Mouse (Mus musculus) MEL (cell line): ENCODE data around the gene Adgrb3. TPM values are rescaled to one million over a fixed set of nuclear protein-coding genes. Genes with fewer than 3 reads are reported as not detected.

Experiments
- DNase-seq: peaks from one replicate; pipeline ENCODE4 v3.0.0; 2011; ENCODE audit warnings: low read depth, low spot score
- H3K27ac ChIP-seq: 2 replicates; pipeline ENCODE4 v1.5.1; 2012; ENCODE audit warnings: low read depth, mild to moderate bottlenecking, control low read depth, low read length, moderate library complexity; ENCODE audit not compliant: control insufficient read depth
- H3K27me3 ChIP-seq, 2 experiments: fragments of 150-350 bp in 1 of 2; sonication (generic) in 1 of 2; 2 replicates each; pipeline ENCODE4 v1.6.1; 2012; ENCODE audit warnings: low read length in 2 of 2, mild to moderate bottlenecking in 2 of 2, improper control_type of control experiment in 1 of 2, moderate library complexity in 1 of 2; ENCODE audit not compliant: insufficient read depth in 2 of 2, control insufficient read depth in 1 of 2
- H3K36me3 ChIP-seq, 2 experiments: 2 replicates each; pipeline ENCODE4 v1.6.1; 2012 to 2014; ENCODE audit warnings: low read length in 2 of 2, improper control_type of control experiment in 1 of 2, inconsistent platforms in 1 of 2, mild to moderate bottlenecking in 1 of 2; ENCODE audit not compliant: insufficient read depth in 2 of 2, control insufficient read depth in 1 of 2
- H3K4me1 ChIP-seq, 2 experiments: fragments of 150-350 bp in 1 of 2; sonication (generic) in 1 of 2; 2 replicates each; pipeline ENCODE4 v1.6.1; 2012; ENCODE audit warnings: low read length in 2 of 2, improper control_type of control experiment in 1 of 2, mild to moderate bottlenecking in 1 of 2; ENCODE audit not compliant: insufficient read depth in 2 of 2, control insufficient read depth in 1 of 2
- H3K4me3 ChIP-seq, 2 experiments: fragments of 150-350 bp in 1 of 2; sonication (generic) in 1 of 2; 2 replicates each; pipeline ENCODE4 v1.5.1; 2012; ENCODE audit warnings: low read depth in 2 of 2, low read length in 2 of 2, mild to moderate bottlenecking in 2 of 2, moderate library complexity in 2 of 2, control low read depth in 1 of 2, improper control_type of control experiment in 1 of 2; ENCODE audit not compliant: control insufficient read depth in 1 of 2, insufficient read depth in 1 of 2
- H3K79me2 ChIP-seq: 2 replicates; pipeline ENCODE4 v1.6.1; 2012; ENCODE audit warnings: mild to moderate bottlenecking, low read length, moderate library complexity; ENCODE audit not compliant: control insufficient read depth, poor library complexity, insufficient read depth
- H3K9ac ChIP-seq: 2 replicates; pipeline ENCODE4 v1.6.1; 2012; ENCODE audit warnings: low read depth, mild to moderate bottlenecking, control low read depth, low read length, moderate library complexity; ENCODE audit not compliant: control insufficient read depth, poor library complexity, severe bottlenecking
- H3K9me3 ChIP-seq: fragments of 150-350 bp; sonication (generic); replicated peaks from 2 replicates; pipeline ENCODE4 v1.6.1; 2012; ENCODE audit warnings: mild to moderate bottlenecking, low read length, improper control_type of control experiment, moderate library complexity; ENCODE audit not compliant: insufficient read depth
- BHLHE40 ChIP-seq: IDR thresholded peaks from 2 replicates; pipeline ENCODE4 v1.6.1; 2012; ENCODE audit warnings: low read depth, mild to moderate bottlenecking, inconsistent platforms, low read length, improper control_type of control experiment, borderline replicate concordance
- CHD1 ChIP-seq: IDR thresholded peaks from 2 replicates; pipeline ENCODE4 v1.6.1; 2012; ENCODE audit warnings: low read depth, mild to moderate bottlenecking, inconsistent platforms, low read length, improper control_type of control experiment
- CHD2 ChIP-seq: IDR thresholded peaks from 2 replicates; pipeline ENCODE4 v1.6.1; 2011; ENCODE audit warnings: low read length, improper control_type of control experiment
- CTCF ChIP-seq, 3 experiments: IDR thresholded peaks in 2 of 3; conservative IDR thresholded peaks in 1 of 3; 2 replicates each; pipeline ENCODE4 v1.5.1; 2011 to 2012; ENCODE audit warnings: low read length in 3 of 3, low read depth in 2 of 3, mild to moderate bottlenecking in 2 of 3, improper control_type of control experiment in 1 of 3, inconsistent platforms in 1 of 3, mixed read lengths in 1 of 3, moderate library complexity in 1 of 3; ENCODE audit not compliant: control insufficient read depth in 1 of 3, insufficient read depth in 1 of 3, poor library complexity in 1 of 3, severe bottlenecking in 1 of 3
- E2F4 ChIP-seq: IDR thresholded peaks from 2 replicates; pipeline ENCODE4 v1.6.1; 2011; ENCODE audit warnings: low read depth, low read length, improper control_type of control experiment, borderline replicate concordance
- ETS1 ChIP-seq: IDR thresholded peaks from 2 replicates; pipeline ENCODE4 v1.6.1; 2012; ENCODE audit warnings: low read depth, mild to moderate bottlenecking, inconsistent platforms, low read length, improper control_type of control experiment, moderate library complexity
- GABPA ChIP-seq: IDR thresholded peaks from 2 replicates; pipeline ENCODE4 v1.6.1; 2012; ENCODE audit warnings: low read depth, mild to moderate bottlenecking, inconsistent platforms, low read length, improper control_type of control experiment, moderate library complexity
- KAT2A ChIP-seq: conservative IDR thresholded peaks from 2 replicates; pipeline ENCODE4 v1.6.1; 2012; ENCODE audit warnings: low read depth, low read length, improper control_type of control experiment, inconsistent platforms
- MAFK ChIP-seq: IDR thresholded peaks from 2 replicates; pipeline ENCODE4 v1.6.1; 2011; ENCODE audit warnings: low read depth, mild to moderate bottlenecking, low read length, improper control_type of control experiment, borderline replicate concordance
- MAX ChIP-seq: IDR thresholded peaks from 2 replicates; pipeline ENCODE4 v1.6.1; 2011; ENCODE audit warnings: low read length, improper control_type of control experiment
- MAZ ChIP-seq: IDR thresholded peaks from 2 replicates; pipeline ENCODE4 v1.6.1; 2012; ENCODE audit warnings: low read depth, mild to moderate bottlenecking, inconsistent platforms, low read length, improper control_type of control experiment
- MXI1 ChIP-seq: IDR thresholded peaks from 2 replicates; pipeline ENCODE4 v1.6.1; 2011; ENCODE audit warnings: mild to moderate bottlenecking, low read depth, low read length, improper control_type of control experiment
- NELFE ChIP-seq: IDR thresholded peaks from 2 replicates; pipeline ENCODE4 v1.6.1; 2011; ENCODE audit warnings: low read depth, low read length, improper control_type of control experiment
- NRF1 ChIP-seq: IDR thresholded peaks from 2 replicates; pipeline ENCODE4 v1.6.1; 2014; ENCODE audit warnings: low read depth, mild to moderate bottlenecking, inconsistent platforms, low read length, improper control_type of control experiment, moderate library complexity; ENCODE audit not compliant: poor library complexity, insufficient read depth, severe bottlenecking
- POLR2A ChIP-seq, 2 experiments: IDR thresholded peaks; 2 replicates each; pipeline ENCODE4 v1.6.1; 2011 to 2012; ENCODE audit warnings: low read length in 2 of 2, mild to moderate bottlenecking in 2 of 2, control low read depth in 1 of 2, improper control_type of control experiment in 1 of 2, low read depth in 1 of 2, moderate library complexity in 1 of 2; ENCODE audit not compliant: control insufficient read depth in 1 of 2, insufficient read depth in 1 of 2, poor library complexity in 1 of 2
- POLR2AphosphoS2 ChIP-seq: IDR thresholded peaks from 2 replicates; pipeline ENCODE4 v1.6.1; 2011; ENCODE audit warnings: low read length, improper control_type of control experiment
- POLR2AphosphoS5 ChIP-seq: IDR thresholded peaks from 2 replicates; pipeline ENCODE4 v1.6.1; 2012; ENCODE audit warnings: low read depth, borderline replicate concordance, mild to moderate bottlenecking, inconsistent platforms, low read length, moderate library complexity, mixed read lengths
- RAD21 ChIP-seq: IDR thresholded peaks from 2 replicates; pipeline ENCODE4 v1.6.1; 2011; ENCODE audit warnings: mild to moderate bottlenecking, low read depth, low read length, improper control_type of control experiment
- RCOR1 ChIP-seq: IDR thresholded peaks from 2 replicates; pipeline ENCODE4 v1.6.1; 2012; ENCODE audit warnings: low read depth, mild to moderate bottlenecking, inconsistent platforms, low read length, improper control_type of control experiment
- SIN3A ChIP-seq: IDR thresholded peaks from 2 replicates; pipeline ENCODE4 v1.6.1; 2012; ENCODE audit warnings: low read length, improper control_type of control experiment, inconsistent platforms
- TAL1 ChIP-seq: IDR thresholded peaks from 2 replicates; pipeline ENCODE4 v1.6.1; 2012; ENCODE audit warnings: mild to moderate bottlenecking, inconsistent platforms, low read length, moderate library complexity, mixed read lengths
- TBP ChIP-seq: IDR thresholded peaks from 2 replicates; pipeline ENCODE4 v1.8.0; 2011; ENCODE audit warnings: low read depth, low read length, improper control_type of control experiment
- UBTF ChIP-seq: IDR thresholded peaks from 2 replicates; pipeline ENCODE4 v1.6.1; 2012; ENCODE audit warnings: low read depth, mild to moderate bottlenecking, inconsistent platforms, low read length, improper control_type of control experiment, moderate library complexity, borderline replicate concordance; ENCODE audit not compliant: insufficient read depth
- USF1 ChIP-seq: IDR thresholded peaks from 2 replicates; pipeline ENCODE4 v1.6.1; 2014; ENCODE audit warnings: low read depth, mild to moderate bottlenecking, inconsistent platforms, low read length, improper control_type of control experiment, moderate library complexity
- USF2 ChIP-seq, 2 experiments: IDR thresholded peaks; 2 replicates each; pipeline ENCODE4 v1.6.1; 2011 to 2012; ENCODE audit warnings: improper control_type of control experiment in 2 of 2, low read length in 2 of 2, borderline replicate concordance in 1 of 2, inconsistent platforms in 1 of 2, low read depth in 1 of 2, mild to moderate bottlenecking in 1 of 2; ENCODE audit not compliant: insufficient read depth in 1 of 2
- ZMIZ1 ChIP-seq: IDR thresholded peaks from 2 replicates; pipeline ENCODE4 v1.6.1; 2012; ENCODE audit warnings: low read depth, mild to moderate bottlenecking, inconsistent platforms, low read length, improper control_type of control experiment, moderate library complexity
- ZNF384 ChIP-seq: IDR thresholded peaks from 2 replicates; pipeline ENCODE4 v1.6.1; 2012; ENCODE audit warnings: low read depth, mild to moderate bottlenecking, inconsistent platforms, low read length, improper control_type of control experiment
- polyA plus RNA-seq, 2 experiments: library from polyadenylated mRNA; stranded (reverse) in 1 of 2; unstranded in 1 of 2; fragments of >175 nt in 1 of 2; fragments of >200 nt in 1 of 2; gene quantifications; 2 replicates each; pipeline versions ENCODE4 v1.2.1 to v1.2.4; 2012; ENCODE audit warnings: low replicate concordance in 2 of 2, low read depth in 1 of 2; ENCODE audit not compliant: insufficient read length in 2 of 2, insufficient read depth in 1 of 2, missing spikeins in 1 of 2
- total RNA-seq: library from RNA; depleted of rRNA; stranded (reverse); fragments of 300-350 nt; gene quantifications from 2 replicates; pipeline ENCODE4 v1.2.3, GENCODE M21; 2012

Gene Adgrb3
- total and polyA plus RNA-seq, 3 experiments: not detected

GRCm38 (mm10) chr1:25823961-25824360 lies 5.5 kb downstream of the Adgrb3 start:
- no peak for TF ChIP-seq ZMIZ1
- no peak for TF ChIP-seq POLR2A (IDR thresholded peaks at IDR 0.05; ENCODE audit: control insufficient read depth in 1 of 2, insufficient read depth in 1 of 2, low read depth in 1 of 2, low read length in 2 of 2, poor library complexity in 1 of 2)
- no peak for TF ChIP-seq ETS1
- TF ChIP-seq SIN3A: no peak
- TF ChIP-seq KAT2A: no peak
- no peak for TF ChIP-seq ZNF384
- TF ChIP-seq MAX: no peak
- TF ChIP-seq TBP: no peak
- no peak for TF ChIP-seq RCOR1
- no peak for TF ChIP-seq CHD2
- no peak for TF ChIP-seq E2F4
- no peak for TF ChIP-seq RAD21
- TF ChIP-seq MAFK: no peak
- TF ChIP-seq MXI1: no peak
- TF ChIP-seq TAL1: no peak
- Histone ChIP-seq H3K4me1 (no peaks in the 10 kb centered on the region), H3K27ac (no peak overlapping the region), H3K27me3 (no peaks in the 10 kb centered on the region), H3K9ac (no peak overlapping the region), H3K4me3 (no peak overlapping the region), H3K36me3 (no peaks in the 10 kb centered on the region), H3K79me2 (no peaks in the 10 kb centered on the region), H3K9me3 (no peaks in the 10 kb centered on the region)
- no peak for DNase-seq

- no peak for TF ChIP-seq GABPA
- no peak for TF ChIP-seq NRF1
- no peak for TF ChIP-seq NELFE
- no peaks in the 10 kb centered on the region for H3K36me3 ChIP-seq
- H3K27ac ChIP-seq: no peak overlapping the region
- H3K4me3 ChIP-seq: no peak overlapping the region
- H3K9ac ChIP-seq: no peak overlapping the region
- H3K27me3 ChIP-seq: no peaks in the 10 kb centered on the region
- no peaks in the 10 kb centered on the region for H3K9me3 ChIP-seq
- DNase-seq: no peak
- H3K79me2 ChIP-seq: no peaks in the 10 kb centered on the region
- H3K4me1 ChIP-seq: no peaks in the 10 kb centered on the region
Observed at GRCm38 (mm10) chr1:25815491-25815890, 14.0 kb downstream of the Adgrb3 start.

DNA sequence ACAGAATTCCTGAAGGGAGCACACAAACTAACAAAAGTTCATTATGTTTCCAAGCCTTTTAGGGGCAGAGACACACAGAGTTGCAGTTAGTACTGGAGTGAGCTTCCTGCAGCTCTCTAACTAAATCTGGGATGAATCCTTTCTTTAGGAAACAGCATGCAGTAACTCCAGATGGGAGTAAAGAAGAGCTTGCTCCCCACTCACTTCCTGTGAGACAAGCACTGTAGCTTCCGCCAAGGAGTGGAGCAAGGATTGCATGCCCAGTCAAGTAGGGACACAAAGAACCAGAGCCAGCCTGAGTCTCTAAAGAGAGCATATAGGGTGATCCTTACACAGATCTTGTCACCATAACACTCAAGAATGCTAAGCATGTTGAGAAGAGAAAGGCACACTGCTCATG lies 50.7 kb downstream of the Adgrb3 start:
- H3K4me3 ChIP-seq: no peak overlapping the region
- no peak for DNase-seq
- no peaks in the 10 kb centered on the region for H3K36me3 ChIP-seq
- H3K4me1 ChIP-seq: no peaks in the 10 kb centered on the region
- H3K79me2 ChIP-seq: no peaks in the 10 kb centered on the region
- no peaks in the 10 kb centered on the region for H3K27me3 ChIP-seq
- TF ChIP-seq ZMIZ1 (no peak), POLR2AphosphoS5 (no peak), SIN3A (no peak), UBTF (no peak), CHD1 (no peak), BHLHE40 (no peak), POLR2AphosphoS2 (no peak), MAZ (no peak), E2F4 (no peak), MAFK (no peak), TBP (no peak), KAT2A (no peak), ETS1 (no peak), USF1 (no peak), CTCF (IDR thresholded peaks at IDR 0.05 in 2 of 3, conservative IDR thresholded peaks at IDR 0.05 in 1 of 3; ENCODE audit: control insufficient read depth in 1 of 3, insufficient read depth in 1 of 3, low read depth in 2 of 3, low read length in 3 of 3, poor library complexity in 1 of 3, severe bottlenecking in 1 of 3) (no peak), USF2 (IDR thresholded peaks at IDR 0.05; ENCODE audit: borderline replicate concordance in 1 of 2, insufficient read depth in 1 of 2, low read depth in 1 of 2, low read length in 2 of 2) (no peak)
- TF ChIP-seq, all 39 proteins: peak for 0
- no peak overlapping the region for H3K27ac ChIP-seq
- no peak overlapping the region for H3K9ac ChIP-seq
- H3K9me3 ChIP-seq: no peaks in the 10 kb centered on the region
